Mouse (Mus musculus) gastrocnemius, adult 2 months (tissue): Measurements from ENCODE around the gene Nhlrc2. TPM values are rescaled to one million over a fixed set of nuclear protein-coding genes. Genes with fewer than 3 reads are reported as not detected.

Source experiments
- DNase-seq: peaks from one replicate; pipeline ENCODE4 v3.0.0; 2022
- H3K27ac ChIP-seq: fragments of 200-600 bp; 2 replicates; pipeline ENCODE4 v1.8.1; 2022; ENCODE audit warnings: mild to moderate bottlenecking
- H3K4me3 ChIP-seq: fragments of 200-600 bp; 2 replicates; pipeline ENCODE4 v1.8.1; 2022; ENCODE audit warnings: mild to moderate bottlenecking, moderate library complexity
- CTCF ChIP-seq: fragments of 200-600 bp; IDR thresholded peaks from 2 replicates; pipeline ENCODE4 v1.8.1; 2022; ENCODE audit warnings: antibody characterized with exemption, mild to moderate bottlenecking, moderate library complexity
- intact Hi-C: fragments of 180-260 bp; cut with DNase I; formaldehyde crosslinking; loops from one replicate; pipeline ENCODE4 v1.15.1; 2025
- total RNA-seq, 2 experiments: library from RNA; stranded (reverse); gene quantifications; 2 replicates each; pipeline ENCODE4 v1.2.3; 2021

Gene Nhlrc2
- total RNA-seq, 2 experiments from 2014 or later, result 7.2 to 10.0 TPM

DNA sequence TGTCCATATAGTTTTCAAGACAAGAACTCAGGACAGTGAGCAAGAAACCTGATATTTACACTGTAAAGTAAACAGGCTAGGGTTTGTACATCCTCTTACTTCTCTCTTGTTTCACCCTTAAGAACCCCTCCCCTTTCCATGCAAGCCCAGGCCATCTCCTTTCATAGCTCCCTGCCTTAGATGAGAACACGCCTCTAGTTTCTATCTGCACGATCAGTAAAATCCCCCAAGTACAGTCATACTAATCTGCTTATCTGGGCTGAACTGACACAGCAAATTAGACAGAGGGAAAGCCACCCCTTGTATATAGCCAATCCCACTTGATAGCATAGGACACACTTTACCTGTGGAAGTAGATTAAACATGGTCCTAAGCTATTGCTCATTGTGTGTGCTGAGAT, 23.2 kb downstream of the Nhlrc2 start:
- TF ChIP-seq CTCF, result no peak
- Histone ChIP-seq H3K4me3 (no peak overlapping the region), H3K27ac (no peak overlapping the region)
- intact Hi-C loops, result no loop called here
- DNase-seq, result no peak

DNA sequence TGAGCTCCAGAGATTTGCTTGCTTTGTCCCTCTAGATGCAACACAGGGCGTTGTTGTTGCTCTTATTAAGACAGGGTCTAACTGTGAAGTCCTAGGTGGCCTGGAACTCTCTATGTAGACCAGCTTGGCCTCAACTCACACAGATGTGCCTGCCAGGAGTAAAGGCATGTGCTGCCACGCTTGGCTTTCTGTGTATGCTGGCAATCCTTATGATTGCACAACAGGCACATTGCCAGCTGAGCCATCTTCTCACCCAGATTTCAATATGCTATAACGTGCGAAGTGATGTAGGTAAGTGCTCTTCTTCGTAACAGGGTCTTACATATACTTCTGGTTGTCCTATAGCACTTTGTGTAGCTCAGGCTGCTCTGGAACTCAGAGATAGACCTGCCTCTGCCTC, 23.9 kb downstream of the Nhlrc2 start:
- TF ChIP-seq CTCF, result no peak
- no peak overlapping the region for H3K4me3 ChIP-seq
- intact Hi-C loops, result no loop called here
- H3K27ac ChIP-seq, result no peak overlapping the region
- DNase-seq, result no peak

DNA sequence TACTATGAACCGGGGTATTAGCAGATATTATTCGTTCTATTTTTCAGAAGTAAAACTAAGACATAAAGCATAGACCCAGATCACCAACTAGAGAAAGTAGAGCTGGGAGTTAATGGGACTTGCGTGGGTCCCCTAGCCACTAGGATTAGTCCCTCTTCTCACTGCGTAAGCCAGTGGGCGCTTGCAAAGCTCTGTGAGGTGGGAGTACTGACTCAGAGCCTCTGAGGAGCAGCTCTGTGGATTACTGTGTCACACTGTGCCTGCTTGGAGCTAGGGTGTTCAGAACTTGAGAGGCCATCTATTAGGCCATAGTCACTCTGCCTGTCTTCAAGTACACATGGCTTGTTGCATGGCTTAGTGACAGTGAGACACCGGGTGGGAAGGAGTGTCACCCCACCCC, 25.1 kb downstream of the Nhlrc2 start:
- intact Hi-C loops, result no loop called here
- Histone ChIP-seq H3K27ac (no peak overlapping the region), H3K4me3 (no peak overlapping the region)
- no peak for TF ChIP-seq CTCF
- DNase-seq, result no peak

DNA sequence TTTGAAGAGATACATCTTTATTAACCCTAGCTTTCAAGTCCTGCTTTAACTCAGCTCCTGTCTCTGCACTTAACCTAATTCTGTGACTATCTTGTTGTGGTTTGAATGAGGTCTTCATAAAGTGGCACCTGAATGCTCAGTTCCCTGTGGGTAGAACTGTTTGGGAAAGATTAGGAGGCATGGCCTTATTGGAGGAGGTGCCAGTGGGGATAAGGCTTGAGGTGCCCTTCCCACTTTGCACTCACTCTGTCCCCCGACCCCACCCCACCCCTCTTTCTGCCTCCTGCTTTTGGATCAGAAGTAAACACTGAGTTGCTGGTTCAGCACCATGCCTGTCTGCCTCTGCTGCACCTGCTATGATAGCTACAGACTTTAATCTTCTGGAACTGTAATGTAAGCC, 29.7 kb downstream of the Nhlrc2 start:
- DNase-seq, result no peak
- TF ChIP-seq CTCF, result no peak
- Histone ChIP-seq H3K4me3 (no peak overlapping the region), H3K27ac (no peak overlapping the region)
- intact Hi-C loops, result no loop called here

DNA sequence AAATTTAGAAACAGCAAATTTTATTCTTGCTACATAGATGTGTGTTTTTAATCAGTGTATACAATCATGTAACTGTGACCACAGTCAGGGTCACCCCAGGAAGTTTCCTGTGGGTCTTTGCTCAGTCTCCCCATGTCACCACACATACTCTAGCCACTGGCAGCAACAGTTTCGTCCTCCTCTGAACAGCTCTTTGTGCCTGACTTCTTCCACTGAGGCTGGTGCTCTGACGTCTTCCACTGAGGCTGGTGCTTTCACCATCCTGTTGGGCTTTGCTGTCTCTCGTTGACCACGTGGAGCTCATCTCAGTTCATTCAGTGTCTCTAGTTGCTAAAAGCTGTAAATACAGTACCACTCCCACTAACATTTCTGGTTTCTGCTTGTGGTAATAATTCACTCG, 33.9 kb downstream of the Nhlrc2 start:
- DNase-seq, result no peak
- TF ChIP-seq CTCF, result no peak
- Histone ChIP-seq H3K27ac (no peak overlapping the region), H3K4me3 (no peak overlapping the region)
- intact Hi-C loops, result no loop called here

DNA sequence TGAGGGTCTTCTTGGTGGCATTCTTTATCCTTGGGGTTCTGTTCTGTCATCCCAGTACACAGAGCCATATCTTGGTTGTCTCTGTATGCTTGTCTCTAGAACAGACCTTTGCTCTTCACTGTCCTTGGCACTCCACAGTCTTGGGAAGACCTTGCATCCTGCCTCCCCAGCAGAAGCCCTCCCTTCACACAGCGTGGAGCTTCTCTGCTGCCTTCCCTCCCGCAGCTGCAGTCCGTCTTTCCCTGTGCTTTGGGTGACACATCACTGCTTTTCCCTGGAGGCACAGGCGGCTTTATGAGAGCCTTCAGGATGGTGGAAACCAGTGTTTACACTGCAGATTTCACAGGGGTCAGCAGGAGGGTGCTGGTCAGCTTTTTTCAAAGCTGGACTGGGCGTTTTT, 35.7 kb downstream of the Nhlrc2 start:
- Histone ChIP-seq H3K27ac (no peak overlapping the region), H3K4me3 (no peak overlapping the region)
- no peak for DNase-seq
- intact Hi-C loops, result no loop called here
- TF ChIP-seq CTCF, result no peak

DNA sequence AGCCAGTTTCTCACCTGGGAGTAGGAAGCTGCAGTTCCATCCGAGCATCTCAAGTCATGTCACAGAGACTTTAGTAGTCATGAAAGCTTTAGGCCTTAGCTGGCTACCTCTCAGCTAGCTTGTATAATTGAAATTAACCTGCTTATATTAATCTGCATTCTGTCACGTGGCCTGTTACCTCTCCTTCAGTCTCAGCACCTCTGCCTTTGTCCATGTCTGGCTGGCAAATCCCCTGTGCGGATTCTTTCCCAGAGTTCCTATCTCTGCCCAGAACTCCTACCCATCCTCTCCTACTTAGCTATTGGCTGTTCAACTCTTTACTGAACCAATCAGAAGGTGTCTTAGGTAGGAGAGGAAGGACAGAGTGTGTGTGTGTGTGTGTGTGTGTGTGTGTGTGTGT, 36.2 kb downstream of the Nhlrc2 start:
- no peak for DNase-seq
- no peak for TF ChIP-seq CTCF

DNA sequence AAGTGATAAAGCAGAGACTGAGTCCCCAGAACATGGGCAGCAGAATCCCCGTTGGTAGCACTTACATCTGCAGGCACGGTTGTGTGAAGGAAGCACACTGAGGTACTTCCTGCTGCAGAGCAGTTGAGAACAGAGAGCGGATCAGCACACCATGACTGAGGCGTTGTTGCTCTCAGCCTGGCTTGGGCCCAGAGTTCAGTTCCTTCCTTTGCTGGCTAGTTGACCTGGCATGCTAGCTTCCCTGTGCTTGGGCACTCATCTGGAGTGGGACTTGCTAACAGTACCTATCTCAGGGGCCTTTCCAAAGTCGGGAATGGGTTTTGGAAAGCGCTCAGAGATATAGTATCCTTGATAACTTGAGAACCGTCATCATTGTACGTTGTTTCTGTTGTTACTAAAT, 38.3 kb downstream of the Nhlrc2 start:
- Histone ChIP-seq H3K4me3 (no peak overlapping the region), H3K27ac (no peak overlapping the region)
- intact Hi-C loops, result loop anchor here (5.0 kb wide), 1 partner anchor 191 kb away; no protein-coding TSS in a partner anchor
- no peak for DNase-seq
- TF ChIP-seq CTCF, result no peak

More for the DNA sequence above, 36.2 kb downstream of the Nhlrc2 start:
- intact Hi-C loops, result no loop called here
- Histone ChIP-seq H3K27ac (no peak overlapping the region), H3K4me3 (no peak overlapping the region)

DNA sequence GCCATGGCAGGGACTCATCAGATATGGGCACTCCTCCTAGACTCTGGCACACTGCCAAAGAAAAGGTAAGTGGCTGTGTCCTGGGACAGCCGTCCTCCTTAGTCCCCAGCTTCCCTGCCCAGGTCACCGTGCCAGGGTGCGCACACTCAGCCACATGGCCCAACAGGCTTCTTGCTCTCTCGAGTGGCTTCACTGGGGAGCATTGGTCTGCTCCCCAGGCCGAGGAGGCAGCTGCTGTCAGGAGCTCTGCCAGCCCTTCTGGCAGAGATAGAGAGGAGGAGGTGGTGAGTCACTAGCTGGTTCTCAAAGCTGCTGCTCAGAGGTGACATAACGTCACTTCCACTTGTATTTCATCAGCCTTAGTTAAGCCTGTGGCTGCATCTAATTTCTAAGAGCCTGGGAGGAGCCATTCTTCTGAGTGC, 40.2 kb downstream of the Nhlrc2 start:
- no peak for TF ChIP-seq CTCF
- DNase-seq, result peak; percentile 90
- peak overlapping the region; percentile 74 for H3K27ac ChIP-seq
- intact Hi-C loops, result loop anchor here (5.0 kb wide), 1 partner anchor 189 kb away; no protein-coding TSS in a partner anchor
- no peak overlapping the region for H3K4me3 ChIP-seq

DNA sequence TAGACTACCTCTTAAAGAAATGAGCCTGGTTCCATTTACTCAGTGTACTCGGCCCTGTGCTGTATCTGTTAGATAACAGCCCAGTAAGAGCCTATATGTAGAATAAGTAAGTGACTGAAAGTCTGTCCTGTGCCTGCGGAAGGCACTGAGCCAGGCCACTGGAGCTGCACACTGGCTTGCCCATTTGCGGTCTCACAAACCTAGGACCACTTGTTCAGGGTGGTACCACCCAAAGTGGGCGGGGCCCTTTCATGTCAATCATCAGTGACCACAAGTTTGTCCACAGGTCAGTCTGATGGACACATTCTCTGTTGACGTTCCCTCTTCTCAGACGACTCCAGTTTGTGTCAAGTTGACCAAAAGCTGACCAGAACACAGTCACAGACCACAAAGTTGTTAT, 40.9 kb downstream of the Nhlrc2 start:
- Histone ChIP-seq H3K4me3 (no peak overlapping the region), H3K27ac (peak overlapping the region; percentile 74; the same call in 1 of the 2 replicates)
- intact Hi-C loops, result loop anchor here (5.0 kb wide), 1 partner anchor 188 kb away; no protein-coding TSS in a partner anchor
- TF ChIP-seq CTCF, result no peak
- no peak for DNase-seq

DNA sequence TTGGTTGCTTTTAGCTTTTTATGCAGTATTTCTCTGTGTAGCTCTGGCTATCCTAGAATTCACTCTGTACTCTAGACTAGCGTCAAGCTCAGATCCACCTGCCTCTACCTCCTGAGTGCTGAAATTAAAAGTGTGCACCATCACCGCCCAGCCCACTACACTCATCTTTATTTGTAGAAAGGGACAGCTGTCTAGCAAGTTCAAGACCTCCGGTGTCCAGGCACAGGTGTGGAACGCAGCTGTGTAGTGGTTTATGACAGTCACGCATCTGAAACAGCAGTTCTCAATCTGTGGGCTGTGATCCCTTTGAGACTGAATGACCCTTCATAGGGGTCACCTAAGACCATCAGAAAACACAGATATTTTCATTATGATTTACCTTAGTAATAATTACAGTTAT, 41.4 kb downstream of the Nhlrc2 start:
- Histone ChIP-seq H3K4me3 (no peak overlapping the region), H3K27ac (no peak overlapping the region)
- intact Hi-C loops, result loop anchor here (5.0 kb wide), 1 partner anchor 188 kb away; no protein-coding TSS in a partner anchor
- no peak for DNase-seq
- no peak for TF ChIP-seq CTCF

DNA sequence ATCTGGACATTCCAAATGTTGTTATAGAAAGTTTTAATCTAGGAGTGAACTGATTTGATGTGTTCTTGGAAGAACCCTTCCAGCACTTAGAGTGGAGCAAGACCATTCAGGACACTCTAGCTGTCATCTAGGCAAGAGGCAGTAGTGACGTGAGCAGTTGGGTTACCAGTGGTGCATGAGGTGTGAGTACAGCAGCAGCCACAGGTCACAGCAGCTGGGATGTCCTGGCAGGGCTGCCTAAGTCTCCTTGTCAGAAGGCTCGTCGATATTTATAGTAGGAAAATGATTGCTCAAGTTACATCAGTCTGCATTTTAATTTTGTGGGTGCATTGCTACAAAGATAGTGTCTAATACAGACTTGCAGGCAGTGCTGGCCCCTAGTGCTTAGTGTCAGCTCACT, 42.2 kb downstream of the Nhlrc2 start:
- no peak for TF ChIP-seq CTCF
- intact Hi-C loops, result no loop called here
- no peak overlapping the region for H3K27ac ChIP-seq
- DNase-seq, result no peak
- H3K4me3 ChIP-seq, result no peak overlapping the region

DNA sequence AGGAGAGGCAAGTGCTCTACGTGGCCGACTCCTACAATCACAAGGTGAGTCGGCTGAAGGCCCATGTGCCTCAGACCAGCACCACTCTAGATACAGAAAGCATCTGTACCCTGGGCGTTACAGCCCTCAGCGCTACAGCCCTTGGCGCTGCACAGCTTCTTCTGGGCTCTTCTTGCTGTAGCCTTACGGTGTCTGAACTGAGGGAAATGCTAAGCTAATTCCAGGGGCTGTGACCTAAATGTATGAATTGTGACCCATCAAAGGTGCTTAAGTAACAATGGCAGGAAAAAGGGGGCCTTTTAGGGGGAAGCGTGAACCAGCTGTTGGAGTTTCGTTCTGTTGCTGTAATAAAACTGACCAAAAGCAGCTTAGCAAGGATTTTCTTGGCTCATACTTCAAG, 44.4 kb downstream of the Nhlrc2 start:
- TF ChIP-seq CTCF, result no peak
- no peak for DNase-seq
- intact Hi-C loops, result no loop called here
- Histone ChIP-seq H3K4me3 (no peak overlapping the region), H3K27ac (no peak overlapping the region)

DNA sequence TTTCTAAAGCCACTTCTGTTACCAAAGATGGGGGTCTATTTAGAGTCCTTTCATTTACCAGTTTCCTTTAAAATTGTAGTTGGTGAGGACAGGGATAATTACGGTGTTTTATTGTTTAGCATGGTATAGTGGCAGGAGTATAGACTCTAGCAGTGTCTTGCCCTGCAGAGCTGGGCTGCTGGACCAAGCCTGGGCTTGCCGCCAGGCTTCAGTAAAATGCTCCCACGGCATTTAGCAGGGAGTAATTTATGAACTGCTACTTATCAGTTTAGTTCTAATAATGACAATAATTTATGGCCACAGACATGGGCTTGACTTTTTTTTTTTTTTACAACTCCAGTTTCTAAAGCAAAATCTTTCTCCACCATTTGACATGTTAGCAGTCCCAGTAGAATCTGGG, 51.9 kb downstream of the Nhlrc2 start:
- TF ChIP-seq CTCF, result no peak
- Histone ChIP-seq H3K27ac (no peak overlapping the region), H3K4me3 (no peak overlapping the region)
- no peak for DNase-seq
- intact Hi-C loops, result no loop called here

DNA sequence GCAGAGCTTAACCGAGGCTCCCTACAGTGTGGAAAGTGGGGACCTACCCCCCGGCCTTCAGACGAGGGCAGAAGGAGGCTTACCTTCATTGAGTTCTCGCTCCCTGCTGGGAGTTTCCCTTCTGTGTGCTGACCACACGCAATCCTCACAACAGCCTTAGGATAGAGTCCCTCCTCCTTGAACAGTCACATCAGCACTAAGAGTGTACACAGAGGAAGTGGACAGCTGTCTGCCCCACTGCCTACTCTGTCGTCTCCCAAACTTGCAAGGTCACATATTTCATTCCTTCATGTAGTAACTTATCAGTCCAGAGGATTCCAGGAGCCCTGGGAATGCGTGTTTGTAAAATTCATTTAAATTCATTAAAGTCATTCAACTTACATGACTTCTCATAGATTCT, 52.7 kb downstream of the Nhlrc2 start:
- no peak for TF ChIP-seq CTCF
- Histone ChIP-seq H3K27ac (no peak overlapping the region), H3K4me3 (no peak overlapping the region)
- DNase-seq, result no peak
- intact Hi-C loops, result no loop called here
